Mouse (Mus musculus) CH12.LX (cell line): ENCODE measurements around the gene G430095P16Rik.

Experiments used
- BHLHE40 ChIP-seq: IDR thresholded peaks from 2 replicates; pipeline ENCODE4 v1.6.1; 2011; ENCODE audit warnings: mild to moderate bottlenecking, low read depth, low read length, improper control_type of control experiment
- MAFK ChIP-seq: IDR thresholded peaks from 2 replicates; pipeline ENCODE4 v1.6.1; 2011; ENCODE audit warnings: low read length, improper control_type of control experiment; ENCODE audit not compliant: insufficient replicate concordance
- ZC3H11A ChIP-seq: IDR thresholded peaks from 2 replicates; pipeline ENCODE4 v1.6.1; 2012; ENCODE audit warnings: low read depth, mild to moderate bottlenecking, inconsistent platforms, low read length, improper control_type of control experiment

DNA sequence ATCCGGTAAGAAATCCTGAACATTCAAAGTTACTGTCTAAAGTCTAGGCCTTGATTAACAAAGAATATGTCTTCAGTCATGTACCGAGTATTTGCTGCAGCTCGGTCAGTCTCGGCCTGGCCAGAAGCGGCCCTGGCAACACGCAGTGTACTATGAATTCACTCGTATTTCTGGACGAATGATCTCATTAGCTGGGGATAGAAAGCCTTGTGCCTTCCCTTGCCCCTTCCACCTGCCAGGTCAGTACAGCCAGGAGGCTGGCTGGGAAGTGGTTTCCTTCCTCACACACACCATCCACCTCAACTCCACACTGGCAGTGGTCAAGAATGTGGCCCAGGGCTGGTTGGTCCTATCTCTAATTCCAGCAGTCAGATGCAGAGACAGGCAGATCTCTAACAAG lies 46.5 kb downstream of the G430095P16Rik start:
- TF ChIP-seq BHLHE40: no peak
- TF ChIP-seq MAFK: no peak
- no peak for TF ChIP-seq ZC3H11A
